Mouse (Mus musculus) neural tube, embryonic 13.5 days (tissue): ENCODE measurements around the gene Tmem200b. TPM values are rescaled to one million over a fixed set of nuclear protein-coding genes. Genes with fewer than 3 reads are reported as not detected.

Experiments used
- ATAC-seq: fragments of 200-750 bp; cut with Nextera tagmentation; 2 replicates; pipeline ENCODE4 v1.8.0; 2017; ENCODE audit warnings: low read depth, mild to moderate bottlenecking, moderate TSS enrichment, moderate library complexity
- H3K27ac ChIP-seq: fragments of 300-500 bp; sonication (generic); replicated peaks from 2 replicates; pipeline ENCODE4 v1.5.1; 2015; ENCODE audit warnings: moderate library complexity, mild to moderate bottlenecking, inconsistent platforms
- H3K27me3 ChIP-seq: fragments of 300-500 bp; sonication (generic); 2 replicates; pipeline ENCODE4 v1.6.1; 2015; ENCODE audit warnings: mild to moderate bottlenecking, inconsistent platforms
- H3K36me3 ChIP-seq: fragments of 300-500 bp; sonication (generic); 2 replicates; pipeline ENCODE4 v1.6.1; 2015; ENCODE audit warnings: mild to moderate bottlenecking, inconsistent platforms
- H3K4me1 ChIP-seq: fragments of 300-500 bp; sonication (generic); replicated peaks from 2 replicates; pipeline ENCODE4 v1.6.1; 2015; ENCODE audit warnings: inconsistent platforms
- H3K4me2 ChIP-seq: fragments of 300-500 bp; sonication (generic); 2 replicates; pipeline ENCODE4 v1.6.1; 2015; ENCODE audit warnings: inconsistent platforms, mild to moderate bottlenecking, moderate library complexity
- H3K4me3 ChIP-seq: fragments of 300-500 bp; sonication (generic); 2 replicates; pipeline ENCODE4 v1.5.1; 2015; ENCODE audit warnings: mild to moderate bottlenecking, inconsistent platforms
- H3K9ac ChIP-seq: fragments of 300-500 bp; sonication (generic); 2 replicates; pipeline ENCODE4 v1.6.1; 2015; ENCODE audit warnings: moderate library complexity, mild to moderate bottlenecking, inconsistent platforms
- H3K9me3 ChIP-seq: fragments of 300-500 bp; sonication (generic); 2 replicates; pipeline ENCODE4 v1.6.1; 2016; ENCODE audit warnings: inconsistent platforms
- WGBS: fragments of 180-500 bp; shearing (Covaris S2); methylation state at CpG from one replicate; pipeline ENCODE4 v1.1.7; 2015; 5-methylcytosine and 5-hydroxymethylcytosine counted together
- polyA plus RNA-seq: library from polyadenylated mRNA; unstranded; fragments of >200 nt; fragmentation: Nextera tagmentation; extraction: Ambion mirVana; gene quantifications from 2 replicates; pipeline ENCODE4 v1.2.1, GENCODE M21; 2015

Tmem200b gene
- polyA plus RNA-seq, 1 experiment from 2014 or later = 0.14 TPM

GRCm38 (mm10) chr4:131913526-131913925, 8.0 kb upstream of the Tmem200b start:
- Histone ChIP-seq H3K9me3 (no peaks in the 10 kb centered on the region), H3K36me3 (no peaks in the 10 kb centered on the region), H3K4me3 (no peak overlapping the region), H3K27me3 (peaks cover 59% of the 10 kb centered on the region), H3K27ac (no peak overlapping the region), H3K4me1 (peaks cover 54% of the 10 kb centered on the region), H3K9ac (no peak overlapping the region), H3K4me2 (no peak overlapping the region)
- no peak for ATAC-seq
- WGBS = 50% methylated on average over 10 of the region's 10 CpGs

GRCm38 (mm10) chr4:131914046-131914643, 7.4 kb upstream of the Tmem200b start:
- Histone ChIP-seq H3K9ac (no peak overlapping the region), H3K27ac (no peak overlapping the region), H3K9me3 (no peaks in the 10 kb centered on the region), H3K4me2 (peak overlapping the region; percentile 13; the same call in 1 of the 2 replicates), H3K4me1 (peaks cover 60% of the 10 kb centered on the region), H3K27me3 (peaks cover 65% of the 10 kb centered on the region), H3K4me3 (no peak overlapping the region), H3K36me3 (no peaks in the 10 kb centered on the region)
- ATAC-seq = no peak
- WGBS = 7% methylated on average over 9 of the region's 9 CpGs

- ATAC-seq = peak; percentile 57; the same call in 1 of the 2 replicates
Observed at GRCm38 (mm10) chr4:131914891-131915469, 6.6 kb upstream of the Tmem200b start.

GRCm38 (mm10) chr4:131915821-131916328, 5.7 kb upstream of the Tmem200b start:
- 0 out of 2 replicates have a peak, but pooled peaks have one; percentile 8 for ATAC-seq
- Histone ChIP-seq H3K9me3 (no peaks in the 10 kb centered on the region), H3K36me3 (no peaks in the 10 kb centered on the region), H3K4me2 (peak overlapping the region; percentile 56), H3K4me1 (peaks cover 62% of the 10 kb centered on the region), H3K27me3 (peaks cover 82% of the 10 kb centered on the region), H3K27ac (0 out of 2 replicates have a peak overlapping the region, but pooled peaks have one; percentile 5), H3K4me3 (peak overlapping the region; percentile 26; the same call in 1 of the 2 replicates), H3K9ac (0 out of 2 replicates have a peak overlapping the region, but pooled peaks have one; percentile 14)
- 13% methylated on average over 13 of the region's 13 CpGs for WGBS

More at GRCm38 (mm10) chr4:131914891-131915469, 6.6 kb upstream of the Tmem200b start:
- H3K9me3 ChIP-seq = no peaks in the 10 kb centered on the region
- under 1% methylated on average over 31 of the region's 31 CpGs for WGBS
- peak overlapping the region; percentile 56 for H3K4me2 ChIP-seq
- H3K36me3 ChIP-seq = no peaks in the 10 kb centered on the region
- H3K9ac ChIP-seq = peak overlapping the region; percentile 50; the same call in 1 of the 2 replicates
- peaks cover 73% of the 10 kb centered on the region for H3K27me3 ChIP-seq
- H3K4me1 ChIP-seq = peaks cover 62% of the 10 kb centered on the region
- H3K27ac ChIP-seq = no peak overlapping the region
- peak overlapping the region; percentile 26 for H3K4me3 ChIP-seq

GRCm38 (mm10) chr4:131916425-131916824, 5.1 kb upstream of the Tmem200b start:
- peaks cover 65% of the 10 kb centered on the region for H3K4me1 ChIP-seq
- 7% methylated on average over 15 of the region's 15 CpGs for WGBS
- no peak overlapping the region for H3K4me2 ChIP-seq
- H3K27ac ChIP-seq = no peak overlapping the region
- ATAC-seq = peak; percentile 42; the same call in 1 of the 2 replicates
- peaks cover 85% of the 10 kb centered on the region for H3K27me3 ChIP-seq
- no peak overlapping the region for H3K4me3 ChIP-seq
- no peaks in the 10 kb centered on the region for H3K9me3 ChIP-seq
- H3K36me3 ChIP-seq = no peaks in the 10 kb centered on the region
- H3K9ac ChIP-seq = no peak overlapping the region

GRCm38 (mm10) chr4:131917010-131917555, 4.5 kb upstream of the Tmem200b start:
- H3K36me3 ChIP-seq = no peaks in the 10 kb centered on the region
- peaks cover 89% of the 10 kb centered on the region for H3K27me3 ChIP-seq
- no peak overlapping the region for H3K27ac ChIP-seq
- no peaks in the 10 kb centered on the region for H3K9me3 ChIP-seq
- H3K4me1 ChIP-seq = peaks cover 72% of the 10 kb centered on the region
- H3K9ac ChIP-seq = no peak overlapping the region
- H3K4me2 ChIP-seq = no peak overlapping the region
- no peak for ATAC-seq
- 87% methylated on average over 10 of the region's 10 CpGs for WGBS
- H3K4me3 ChIP-seq = no peak overlapping the region

GRCm38 (mm10) chr4:131918026-131918533, 3.5 kb upstream of the Tmem200b start:
- H3K27ac ChIP-seq = no peak overlapping the region
- H3K9me3 ChIP-seq = no peaks in the 10 kb centered on the region
- H3K4me3 ChIP-seq = no peak overlapping the region
- 55% methylated on average over 7 of the region's 7 CpGs for WGBS
- no peak overlapping the region for H3K4me2 ChIP-seq
- H3K4me1 ChIP-seq = peaks cover 78% of the 10 kb centered on the region
- no peak for ATAC-seq
- no peak overlapping the region for H3K9ac ChIP-seq
- peaks cover 3% of the 10 kb centered on the region; the same call in 1 of the 2 replicates for H3K36me3 ChIP-seq
- H3K27me3 ChIP-seq = peaks cover 92% of the 10 kb centered on the region

GRCm38 (mm10) chr4:131918711-131919500, 2.7 kb upstream of the Tmem200b start:
- 16% methylated on average over 14 of the region's 15 CpGs for WGBS
- Histone ChIP-seq H3K9me3 (no peaks in the 10 kb centered on the region), H3K4me1 (peaks cover 76% of the 10 kb centered on the region), H3K36me3 (peaks cover 7% of the 10 kb centered on the region; the same call in 1 of the 2 replicates), H3K27ac (no peak overlapping the region), H3K9ac (0 out of 2 replicates have a peak overlapping the region, but pooled peaks have one; percentile 31), H3K4me2 (no peak overlapping the region), H3K27me3 (peaks cover 92% of the 10 kb centered on the region), H3K4me3 (no peak overlapping the region)
- no peak for ATAC-seq

- no peaks in the 10 kb centered on the region for H3K9me3 ChIP-seq
- WGBS = 17% methylated on average over 15 of the region's 15 CpGs
- no peak overlapping the region for H3K27ac ChIP-seq
- H3K4me2 ChIP-seq = peak overlapping the region; percentile 75
- H3K4me1 ChIP-seq = peaks cover 75% of the 10 kb centered on the region
- H3K27me3 ChIP-seq = peaks cover 94% of the 10 kb centered on the region
- no peak for ATAC-seq
- H3K9ac ChIP-seq = no peak overlapping the region
- peaks cover 14% of the 10 kb centered on the region for H3K36me3 ChIP-seq
- peak overlapping the region; percentile 49 for H3K4me3 ChIP-seq
Observed at GRCm38 (mm10) chr4:131919506-131920140, 1.9 kb upstream of the Tmem200b start.

- peaks cover 20% of the 10 kb centered on the region for H3K36me3 ChIP-seq
- peaks cover 99% of the 10 kb centered on the region for H3K27me3 ChIP-seq
- no peak overlapping the region for H3K27ac ChIP-seq
- H3K9me3 ChIP-seq = no peaks in the 10 kb centered on the region
- 2% methylated on average over 50 of the region's 51 CpGs for WGBS
- H3K4me3 ChIP-seq = peak overlapping the region; percentile 49
- peaks cover 71% of the 10 kb centered on the region for H3K4me1 ChIP-seq
- H3K4me2 ChIP-seq = peak overlapping the region; percentile 75
- peak overlapping the region; percentile 71 for H3K9ac ChIP-seq
- ATAC-seq = no peak
Observed at GRCm38 (mm10) chr4:131920141-131920594, 1.4 kb upstream of the Tmem200b start.
